Mouse (Mus musculus): ENCODE measurements around the gene Emc1.
"Not testable (repeated sequence)": the region's sequence is repeated elsewhere in the genome, so short reads cannot be mapped to it uniquely, and the experiment has no call there.

The Emc1 gene

DNA sequence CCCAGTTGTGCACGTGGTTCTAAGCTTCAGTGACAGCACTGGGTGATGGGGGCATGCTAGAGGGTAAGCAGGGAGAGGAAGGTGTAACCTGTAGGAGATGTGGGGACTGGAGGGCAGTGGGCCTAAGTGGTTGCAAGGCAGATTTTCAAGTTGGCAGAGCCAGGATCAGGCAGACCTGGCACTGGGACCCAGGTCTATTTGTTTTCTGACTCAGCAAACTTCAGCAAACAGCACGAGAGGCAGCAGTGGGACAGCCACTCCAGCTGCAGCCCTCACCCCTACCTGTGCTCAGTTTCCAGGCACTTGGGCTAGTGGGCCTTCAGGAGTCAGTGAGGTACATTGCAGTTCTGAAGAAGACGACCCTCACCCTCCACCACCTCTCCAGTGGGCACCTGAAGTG is 4.8 kb downstream of the Emc1 start:
- DNase-seq (ENCODE audit: low read depth, low spot score), result no peak

DNA sequence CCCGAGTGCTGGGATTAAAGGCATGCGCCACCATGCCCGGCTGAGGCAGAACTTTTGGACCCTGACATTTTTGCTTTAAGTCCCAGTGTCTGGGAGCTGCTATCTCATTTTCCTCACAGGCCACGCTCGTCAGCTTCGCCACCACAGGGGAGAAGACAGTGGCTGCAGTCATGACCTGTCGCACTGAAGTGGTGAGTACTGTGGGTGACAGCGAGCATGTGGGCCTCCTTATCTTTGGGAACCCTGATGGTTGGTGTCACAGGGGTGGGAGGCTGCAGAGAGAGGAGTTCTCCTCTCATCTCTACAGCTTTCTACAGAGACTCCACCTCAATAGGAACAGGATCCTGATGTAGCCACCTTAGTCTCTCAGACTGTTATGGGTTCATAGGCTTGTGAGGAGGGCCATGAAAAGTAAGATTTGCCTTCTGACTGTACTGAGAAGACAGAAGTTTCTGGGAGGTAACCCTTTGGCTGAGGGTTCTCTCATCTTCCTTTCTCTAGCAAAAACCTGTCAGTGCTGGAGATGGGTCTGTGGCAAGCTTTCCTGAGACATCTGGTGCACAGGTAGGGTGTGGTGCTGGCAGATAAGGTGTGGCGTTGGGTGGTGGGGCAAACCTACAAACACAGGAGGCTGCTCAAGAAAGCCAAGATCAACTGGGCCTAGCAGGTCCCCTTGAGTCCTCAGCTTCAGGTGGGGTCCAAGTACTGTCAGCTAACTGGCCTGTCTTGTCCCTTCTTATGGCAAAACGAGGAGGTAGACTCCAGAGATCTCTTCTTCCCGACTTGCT is 8.6 kb downstream of the Emc1 start:
- no peak for DNase-seq (ENCODE audit: low read depth, low spot score)

DNA sequence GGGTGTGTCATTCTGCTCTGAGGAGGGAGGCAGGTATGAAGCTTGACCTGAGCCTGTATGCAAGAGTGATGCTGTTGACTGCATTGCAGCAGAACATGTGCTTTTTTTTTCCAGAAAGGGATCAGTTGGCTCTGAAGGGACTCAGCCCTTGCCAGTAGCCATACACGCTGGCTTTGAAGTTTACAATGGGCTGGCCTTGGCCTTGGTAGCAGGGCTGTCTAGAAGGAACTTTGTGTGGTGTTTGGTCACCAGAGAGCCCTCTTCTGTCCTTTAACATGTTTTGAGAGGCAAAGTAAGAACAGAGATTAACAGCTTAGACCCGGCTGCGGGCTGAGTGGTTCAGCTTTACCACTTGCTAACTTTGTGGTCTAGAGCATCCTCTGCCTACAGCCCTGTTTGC is 14.9 kb downstream of the Emc1 start:
- DNase-seq (ENCODE audit: low read depth, low spot score), result no peak

DNA sequence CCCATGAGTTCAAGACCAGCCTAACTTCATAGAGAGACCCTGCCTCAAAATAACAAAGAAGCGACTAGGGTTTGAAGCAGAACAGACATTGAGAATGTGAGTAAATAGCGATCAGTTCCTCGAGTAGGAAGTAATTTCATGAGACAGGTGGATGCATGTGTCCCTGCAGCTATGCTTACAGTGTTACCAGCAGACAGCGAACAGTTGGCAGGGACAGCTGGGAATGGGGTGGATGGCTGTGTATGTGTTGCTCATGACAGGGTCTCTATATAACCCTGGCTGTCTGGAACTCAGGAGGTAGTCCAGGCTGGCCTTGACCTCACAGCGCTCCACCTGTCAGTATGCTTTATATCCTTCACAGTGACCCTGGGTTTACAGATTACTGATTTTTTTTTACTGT is 15.7 kb downstream of the Emc1 start:
- DNase-seq (ENCODE audit: low read depth, low spot score), result no peak

DNA sequence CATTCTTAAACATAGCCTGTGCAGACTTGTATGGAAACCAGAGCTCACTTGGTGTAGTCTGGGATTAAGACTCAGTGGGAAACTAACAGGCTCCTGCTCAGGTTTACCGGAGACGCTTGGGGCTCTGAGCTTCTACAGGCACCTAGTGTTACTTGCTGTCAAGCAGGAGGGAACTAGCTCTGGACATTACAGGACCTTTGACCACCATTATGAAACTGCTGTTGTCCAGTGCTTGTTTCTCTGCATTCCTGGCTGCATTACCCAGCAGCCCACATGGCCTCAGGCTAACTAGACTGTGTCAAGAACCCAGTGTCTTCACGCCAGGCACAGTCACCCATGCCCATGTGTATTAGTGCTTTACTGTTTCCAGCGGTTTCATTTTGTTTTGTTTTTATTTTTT is 20.7 kb downstream of the Emc1 start:
- no peak for DNase-seq (ENCODE audit: low read depth, low spot score)

DNA sequence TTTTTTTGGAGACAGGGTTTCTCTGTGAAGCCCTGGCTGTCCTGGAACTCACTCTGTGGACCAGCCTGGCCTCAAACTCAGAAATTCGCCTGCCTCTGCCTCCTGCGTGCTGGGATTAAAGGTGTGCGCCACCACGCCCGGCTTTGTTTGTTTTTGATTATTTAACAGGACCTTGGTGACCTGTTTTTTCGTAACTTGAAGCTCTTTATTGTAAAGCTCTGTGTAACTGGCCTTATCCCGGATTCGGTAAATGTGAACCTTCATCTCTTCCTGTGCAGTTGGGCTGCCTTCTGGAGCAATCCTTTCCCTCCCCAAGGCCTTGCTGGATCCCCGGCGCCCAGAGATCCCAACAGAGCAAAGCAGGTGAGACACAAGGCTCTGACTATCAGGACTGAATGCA is 21.1 kb downstream of the Emc1 start:
- no peak for DNase-seq (ENCODE audit: low read depth, low spot score)

DNA sequence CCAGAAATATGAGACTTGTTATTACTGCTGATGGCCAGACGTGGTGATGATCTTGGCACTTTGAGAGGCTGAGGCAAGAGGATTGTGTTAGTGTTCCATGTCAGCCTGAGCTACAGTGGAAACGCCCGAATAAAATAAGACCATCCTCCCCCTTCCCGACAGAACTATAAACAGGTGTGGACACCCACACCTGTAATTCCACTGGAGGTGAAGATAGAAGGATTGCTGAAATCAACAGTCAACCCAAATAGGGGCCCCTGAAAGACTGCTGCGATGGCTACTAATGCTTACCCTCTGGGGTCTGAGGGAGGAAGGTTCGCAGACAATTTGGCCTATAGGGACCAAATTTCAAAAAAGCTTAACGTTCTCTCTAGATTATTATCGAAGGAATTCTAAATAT is 27.3 kb downstream of the Emc1 start:
- no peak for DNase-seq (ENCODE audit: low read depth, low spot score)

DNA sequence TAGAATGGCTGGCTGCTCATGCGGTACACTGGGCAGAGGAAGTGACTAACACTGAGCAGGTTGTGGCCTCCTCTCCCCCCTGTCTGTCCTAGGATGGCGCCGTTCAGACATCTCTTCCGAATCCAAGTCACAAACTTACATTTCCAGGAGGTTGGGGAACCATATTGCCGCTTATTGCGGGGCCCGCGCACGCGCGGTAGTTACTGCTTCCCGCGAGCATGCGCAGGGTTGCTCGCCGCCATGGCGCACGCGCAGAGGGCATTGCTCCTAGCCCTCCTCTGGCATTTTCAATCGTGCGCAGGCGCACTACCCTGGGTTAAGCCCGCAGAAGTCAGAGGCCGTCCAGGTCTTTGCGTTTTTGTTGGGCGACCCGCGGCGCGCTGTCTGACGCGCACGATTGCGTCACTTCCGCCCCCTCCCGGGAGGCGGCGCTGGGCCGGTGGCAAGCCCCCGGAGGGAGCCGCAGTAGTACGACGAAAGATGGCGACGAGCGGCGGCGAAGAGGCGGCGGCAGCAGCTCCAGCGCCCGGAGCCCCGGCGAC is 27.9 kb downstream of the Emc1 start:
- DNase-seq (ENCODE audit: low read depth, low spot score), result peak; percentile 97

DNA sequence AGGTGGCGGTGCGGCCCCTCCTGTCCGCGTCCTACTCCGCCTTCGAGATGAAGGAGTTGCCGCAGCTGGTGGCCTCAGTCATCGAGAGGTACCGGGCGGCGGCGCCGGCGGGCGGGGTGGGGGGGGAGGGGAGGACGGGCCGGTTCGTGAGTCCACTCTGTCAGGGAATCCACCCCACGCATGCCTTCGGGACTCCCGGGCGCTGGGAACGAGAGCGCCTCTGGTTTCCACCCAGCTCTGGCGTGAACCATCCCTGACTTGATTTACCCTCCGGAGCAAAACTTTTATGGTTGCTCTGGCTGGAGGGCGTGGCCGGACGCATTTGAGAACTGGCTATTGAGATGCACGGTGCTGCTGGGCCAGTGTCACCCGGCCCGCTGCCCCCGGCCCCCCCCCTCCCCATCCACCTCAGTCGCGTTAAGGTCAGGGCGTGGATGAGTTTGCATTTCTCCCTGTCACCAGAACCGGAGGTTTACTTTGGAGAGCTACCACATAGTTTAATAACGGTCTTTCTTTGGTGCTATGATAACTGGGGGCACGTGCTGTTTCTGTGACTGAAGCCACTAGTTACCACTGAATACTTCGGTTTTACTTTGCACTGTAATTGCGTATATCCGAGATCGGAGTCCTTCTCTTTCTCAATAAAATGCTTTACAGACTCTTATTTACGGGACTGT is 28.5 kb downstream of the Emc1 start:
- DNase-seq (ENCODE audit: low read depth, low spot score), result no peak

DNA sequence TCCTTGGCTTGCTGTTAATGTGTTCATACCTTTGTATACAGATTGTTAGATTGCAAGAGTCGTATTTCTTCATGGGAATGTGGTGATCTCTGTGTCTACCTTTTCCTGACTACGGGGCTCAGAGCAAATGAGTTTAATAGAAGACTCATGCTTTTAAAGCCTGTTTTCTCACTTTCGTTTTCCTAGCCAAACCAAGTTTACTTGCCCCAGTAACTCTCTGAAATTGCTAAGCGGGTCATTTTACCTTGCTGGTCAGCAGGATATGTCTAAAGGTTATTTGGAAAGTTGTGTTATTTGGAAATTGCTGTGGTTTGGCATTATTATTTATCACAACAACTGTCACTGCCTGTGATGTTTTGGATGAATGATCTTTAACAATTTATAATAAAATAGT is 29.1 kb downstream of the Emc1 start:
- DNase-seq (ENCODE audit: low read depth, low spot score), result no peak

DNA sequence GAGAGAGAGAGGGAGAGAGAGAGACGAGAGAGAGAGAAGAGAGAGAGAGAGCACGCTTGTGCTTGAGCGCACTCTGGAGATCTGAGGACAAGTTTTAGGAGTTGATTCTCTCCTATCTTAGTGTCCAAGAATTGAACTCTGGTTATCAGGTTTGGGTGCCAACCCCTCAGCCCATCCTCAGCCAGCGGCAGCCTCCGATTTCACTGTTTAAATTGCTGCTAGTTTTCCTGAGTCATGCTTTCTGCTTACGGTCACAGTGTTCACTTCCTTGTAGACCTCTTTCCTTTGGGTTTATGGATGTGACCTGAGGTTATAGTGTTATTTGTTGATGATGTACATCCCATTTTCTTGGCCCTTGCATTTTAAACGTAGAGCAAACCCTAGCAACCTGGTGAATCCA is 29.8 kb downstream of the Emc1 start:
- DNase-seq (ENCODE audit: low read depth, low spot score), result no peak

DNA sequence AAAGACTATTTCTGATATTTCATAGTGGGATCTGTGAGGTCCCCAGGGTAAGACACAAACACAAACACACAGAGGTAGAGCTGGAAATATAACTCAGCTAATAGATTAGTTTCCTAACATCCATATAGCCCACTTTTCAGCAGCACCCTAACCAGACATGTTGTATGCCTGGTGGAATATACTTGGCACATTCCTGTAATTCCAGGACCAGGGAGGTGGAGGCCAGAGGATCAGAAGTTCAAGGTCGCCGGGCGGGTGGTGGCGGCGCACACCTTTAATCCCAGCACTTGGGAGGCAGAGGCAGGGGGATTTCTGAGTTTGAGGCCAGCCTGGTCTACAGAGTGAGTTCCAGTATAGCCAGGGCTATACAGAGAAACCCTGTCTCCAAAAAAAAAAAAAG is 33.5 kb downstream of the Emc1 start:
- DNase-seq (ENCODE audit: low read depth, low spot score), result not testable (repeated sequence)

DNA sequence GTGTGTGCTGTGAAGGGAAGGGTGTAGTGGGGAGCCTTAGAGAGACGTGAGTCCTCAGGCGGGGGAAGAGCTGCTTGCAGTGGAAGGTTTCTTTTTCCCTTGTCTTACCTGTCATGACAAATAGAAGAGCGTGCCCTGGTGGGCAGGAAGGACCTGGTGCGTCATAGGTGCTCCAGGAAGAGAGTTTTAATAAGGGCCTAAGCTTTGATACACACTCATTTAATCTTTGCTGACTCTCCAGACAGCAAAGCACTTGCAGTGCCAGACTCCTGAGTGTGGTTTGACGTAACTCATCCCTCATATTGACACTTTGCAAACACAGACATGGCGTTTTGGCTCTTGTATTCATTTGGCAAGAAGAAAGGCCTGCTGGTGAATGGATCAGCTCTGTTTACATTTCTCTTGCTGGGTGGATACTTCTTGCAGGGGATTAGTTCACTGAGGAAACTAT is 34.5 kb downstream of the Emc1 start:
- DNase-seq (ENCODE audit: low read depth, low spot score), result no peak

DNA sequence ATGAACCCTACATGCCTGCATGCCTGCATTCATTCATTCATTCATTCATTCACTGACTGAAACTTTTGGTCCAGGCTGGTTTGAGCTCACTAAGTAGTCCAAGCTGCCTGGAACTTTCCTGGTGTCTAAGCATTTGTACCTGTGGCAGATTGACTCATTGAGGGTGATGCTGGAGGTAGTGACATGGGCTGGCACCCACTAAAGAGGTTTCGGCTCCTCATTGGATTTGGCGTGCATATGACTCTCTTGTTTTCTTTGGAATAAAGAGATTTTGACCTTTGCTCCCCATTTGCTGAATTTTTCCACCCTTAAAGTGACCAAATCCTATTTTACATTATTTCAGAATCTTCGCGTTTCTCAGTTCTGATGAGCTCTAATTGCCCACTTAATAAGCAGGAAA is 37.2 kb downstream of the Emc1 start:
- DNase-seq (ENCODE audit: low read depth, low spot score), result no peak

DNA sequence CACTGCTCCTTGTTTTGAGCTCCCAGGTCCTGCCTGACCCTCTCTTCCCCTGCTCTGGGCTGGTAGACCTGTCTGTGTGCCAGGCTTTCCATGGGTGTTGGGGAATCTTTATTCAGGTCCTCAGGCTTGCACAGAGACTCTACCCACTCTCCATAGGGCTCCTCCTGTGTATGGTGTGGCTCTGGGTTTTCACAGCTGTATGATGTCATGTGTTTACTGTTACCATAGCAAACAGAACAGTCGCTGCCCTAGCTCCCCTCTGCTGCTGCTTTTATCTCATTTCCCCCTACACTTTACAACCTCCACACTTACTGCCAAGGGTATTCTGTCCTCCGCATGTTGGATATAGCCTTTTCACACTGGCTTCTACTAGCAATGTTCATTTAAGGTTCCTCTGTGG is 43.0 kb downstream of the Emc1 start:
- no peak for DNase-seq (ENCODE audit: low read depth, low spot score)

DNA sequence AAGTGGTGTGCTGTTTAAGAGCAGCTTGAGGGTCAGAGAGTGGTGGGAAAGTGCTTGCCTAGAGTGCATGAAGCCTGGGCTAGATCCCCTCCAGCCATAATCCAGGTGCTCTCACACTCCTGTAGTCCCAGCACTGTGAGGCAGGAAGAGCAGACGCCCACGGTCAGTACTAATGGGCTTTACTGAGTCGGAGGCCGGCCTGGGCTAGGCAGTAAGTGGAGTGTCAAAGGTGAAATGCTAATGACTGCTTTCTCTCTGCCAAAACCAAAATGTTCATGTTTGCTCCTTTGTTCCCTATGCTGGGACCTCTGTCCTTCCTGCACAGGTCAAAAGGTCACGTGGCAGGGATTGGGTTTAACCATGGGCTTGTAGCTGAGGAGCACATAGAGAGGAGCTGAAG is 48.1 kb downstream of the Emc1 start:
- DNase-seq (ENCODE audit: low read depth, low spot score), result no peak

DNA sequence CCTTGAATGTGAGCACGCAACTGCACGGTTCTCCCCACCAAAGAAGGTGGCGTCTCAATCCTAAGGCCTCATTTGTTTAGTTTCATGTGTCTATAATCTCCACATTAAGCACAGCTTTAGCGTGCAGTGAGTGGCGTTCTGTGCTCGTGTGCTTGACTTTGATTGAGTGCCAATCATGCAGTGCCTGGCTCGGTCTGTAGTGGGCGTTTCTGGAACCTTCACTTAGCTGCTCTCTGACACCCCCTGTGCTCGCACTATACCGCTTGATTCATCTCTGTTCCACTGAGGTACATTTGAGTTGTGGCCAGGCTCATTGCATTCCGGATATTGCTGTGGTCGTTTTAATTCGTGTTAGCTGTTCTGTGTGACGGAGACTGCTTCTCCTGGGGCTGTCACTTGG is 50.8 kb downstream of the Emc1 start:
- DNase-seq (ENCODE audit: low read depth, low spot score), result no peak

DNA sequence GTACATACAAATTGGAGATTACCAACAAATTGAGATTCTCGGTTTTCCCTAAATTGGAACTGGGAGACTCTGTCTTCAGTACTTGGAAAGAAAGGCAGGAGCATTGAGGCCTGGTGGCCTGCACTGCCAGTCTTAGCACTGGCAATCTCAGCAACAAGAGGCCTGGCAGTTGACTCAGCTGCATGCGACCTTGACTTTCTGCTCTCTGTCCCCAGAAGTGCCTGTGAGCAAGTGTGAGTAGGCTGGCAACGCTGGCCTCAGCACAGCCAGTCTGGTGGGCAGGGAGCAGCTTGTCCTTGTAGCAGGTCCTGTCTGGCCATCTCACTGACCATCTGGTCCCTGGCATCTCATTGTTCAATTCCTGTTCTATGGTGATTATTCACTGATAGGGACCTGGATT is 59.0 kb downstream of the Emc1 start:
- DNase-seq (ENCODE audit: low read depth, low spot score), result no peak

DNA sequence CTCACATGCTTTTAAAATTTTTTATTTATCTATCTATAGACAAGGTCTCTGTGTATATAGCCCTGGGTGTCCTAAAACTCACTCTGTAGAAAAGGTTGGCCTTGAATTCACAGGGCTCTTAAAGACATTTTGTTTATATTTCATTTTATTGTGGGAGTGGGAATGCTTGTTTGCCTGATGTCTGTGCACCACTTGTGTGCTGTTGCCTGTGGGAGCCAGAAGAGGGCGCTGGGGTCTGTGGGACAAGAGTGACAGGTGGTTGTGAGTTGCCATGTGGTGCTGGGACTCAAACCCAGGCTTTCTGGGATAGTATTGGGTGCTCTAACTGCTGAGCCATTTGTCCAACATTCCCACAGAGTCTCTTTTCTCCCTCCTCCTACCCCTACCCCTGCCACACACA is 65.5 kb downstream of the Emc1 start:
- no peak for DNase-seq (ENCODE audit: low read depth, low spot score)

DNA sequence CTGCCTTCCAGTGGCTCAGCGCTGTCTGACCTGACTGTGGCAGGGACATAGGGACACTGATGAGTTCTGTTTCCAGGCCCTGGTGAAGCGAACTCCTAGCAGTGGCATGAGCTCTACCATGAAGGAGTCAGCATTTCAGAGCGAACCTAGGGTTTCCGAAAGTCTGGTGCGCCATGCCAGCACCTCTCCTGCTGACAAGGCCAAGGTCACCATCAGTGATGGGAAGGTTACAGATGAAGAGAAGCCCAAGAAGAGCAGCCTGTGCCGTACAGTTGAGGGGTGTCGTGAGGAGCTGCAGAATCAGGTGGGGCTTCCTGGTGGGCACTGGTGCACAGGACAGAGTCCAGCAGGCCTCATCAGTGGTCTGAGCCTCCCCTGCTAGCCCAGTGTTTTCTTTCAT is 69.2 kb downstream of the Emc1 start:
- no peak for DNase-seq (ENCODE audit: low read depth, low spot score)

DNA sequence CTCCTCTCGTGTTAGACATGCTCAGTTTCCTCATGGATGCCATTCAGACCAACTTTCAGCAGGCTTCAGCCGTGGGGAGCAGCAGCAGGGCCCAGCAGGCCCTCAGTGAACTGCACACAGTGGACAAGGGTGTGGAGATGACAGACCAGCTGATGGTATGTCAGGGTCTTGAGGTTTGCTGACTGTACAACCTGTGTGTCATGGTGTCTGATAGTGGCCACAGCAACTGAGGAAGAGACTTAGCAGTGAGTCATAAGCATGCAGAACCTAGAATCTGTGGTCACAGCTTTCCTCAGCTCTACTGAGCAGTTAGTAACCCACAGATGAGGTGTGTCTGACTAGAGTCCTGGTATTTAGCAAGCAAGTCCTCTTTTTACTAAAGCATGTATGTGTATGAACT is 70.0 kb downstream of the Emc1 start:
- no peak for DNase-seq (ENCODE audit: low read depth, low spot score)

DNA sequence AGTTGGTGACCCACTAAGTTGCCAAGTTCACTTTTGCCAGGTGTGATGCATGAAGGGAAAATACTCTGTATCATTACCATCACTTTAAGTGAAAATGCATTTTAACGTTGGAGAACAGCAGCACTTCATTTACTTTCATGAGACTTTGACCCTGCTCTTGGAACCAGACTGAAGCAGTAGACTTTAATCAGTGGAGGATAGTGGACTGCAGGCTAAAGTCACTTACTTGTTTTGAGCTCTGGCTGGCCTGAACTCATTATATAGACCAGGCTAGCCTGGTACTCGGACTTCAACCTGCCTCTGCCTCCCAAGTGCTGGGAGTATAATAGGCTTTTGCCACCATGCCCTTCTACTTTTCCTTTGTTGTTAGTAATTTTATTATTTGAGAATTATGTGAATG is 70.9 kb downstream of the Emc1 start:
- DNase-seq (ENCODE audit: low read depth, low spot score), result no peak
